Mouse (Mus musculus) MEL (cell line): ENCODE data around the gene Teddm1a. TPM values are rescaled to one million over a fixed set of nuclear protein-coding genes. Genes with fewer than 3 reads are reported as not detected.

Experiments used
- DNase-seq: peaks from one replicate; pipeline ENCODE4 v3.0.0; 2011; ENCODE audit warnings: low read depth, low spot score
- H3K27ac ChIP-seq: 2 replicates; pipeline ENCODE4 v1.5.1; 2012; ENCODE audit warnings: low read depth, mild to moderate bottlenecking, control low read depth, low read length, moderate library complexity; ENCODE audit not compliant: control insufficient read depth
- H3K27me3 ChIP-seq, 2 experiments: fragments of 150-350 bp in 1 of 2; sonication (generic) in 1 of 2; 2 replicates each; pipeline ENCODE4 v1.6.1; 2012; ENCODE audit warnings: low read length in 2 of 2, mild to moderate bottlenecking in 2 of 2, improper control_type of control experiment in 1 of 2, moderate library complexity in 1 of 2; ENCODE audit not compliant: insufficient read depth in 2 of 2, control insufficient read depth in 1 of 2
- H3K36me3 ChIP-seq, 2 experiments: 2 replicates each; pipeline ENCODE4 v1.6.1; 2012 to 2014; ENCODE audit warnings: low read length in 2 of 2, improper control_type of control experiment in 1 of 2, inconsistent platforms in 1 of 2, mild to moderate bottlenecking in 1 of 2; ENCODE audit not compliant: insufficient read depth in 2 of 2, control insufficient read depth in 1 of 2
- H3K4me1 ChIP-seq, 2 experiments: fragments of 150-350 bp in 1 of 2; sonication (generic) in 1 of 2; 2 replicates each; pipeline ENCODE4 v1.6.1; 2012; ENCODE audit warnings: low read length in 2 of 2, improper control_type of control experiment in 1 of 2, mild to moderate bottlenecking in 1 of 2; ENCODE audit not compliant: insufficient read depth in 2 of 2, control insufficient read depth in 1 of 2
- H3K4me3 ChIP-seq, 2 experiments: fragments of 150-350 bp in 1 of 2; sonication (generic) in 1 of 2; 2 replicates each; pipeline ENCODE4 v1.5.1; 2012; ENCODE audit warnings: low read depth in 2 of 2, low read length in 2 of 2, mild to moderate bottlenecking in 2 of 2, moderate library complexity in 2 of 2, control low read depth in 1 of 2, improper control_type of control experiment in 1 of 2; ENCODE audit not compliant: control insufficient read depth in 1 of 2, insufficient read depth in 1 of 2
- H3K79me2 ChIP-seq: 2 replicates; pipeline ENCODE4 v1.6.1; 2012; ENCODE audit warnings: mild to moderate bottlenecking, low read length, moderate library complexity; ENCODE audit not compliant: control insufficient read depth, poor library complexity, insufficient read depth
- H3K9ac ChIP-seq: 2 replicates; pipeline ENCODE4 v1.6.1; 2012; ENCODE audit warnings: low read depth, mild to moderate bottlenecking, control low read depth, low read length, moderate library complexity; ENCODE audit not compliant: control insufficient read depth, poor library complexity, severe bottlenecking
- H3K9me3 ChIP-seq: fragments of 150-350 bp; sonication (generic); replicated peaks from 2 replicates; pipeline ENCODE4 v1.6.1; 2012; ENCODE audit warnings: mild to moderate bottlenecking, low read length, improper control_type of control experiment, moderate library complexity; ENCODE audit not compliant: insufficient read depth
- CHD1 ChIP-seq: IDR thresholded peaks from 2 replicates; pipeline ENCODE4 v1.6.1; 2012; ENCODE audit warnings: low read depth, mild to moderate bottlenecking, inconsistent platforms, low read length, improper control_type of control experiment
- EP300 ChIP-seq, 2 experiments: IDR thresholded peaks; 2 replicates each; pipeline ENCODE4 v1.6.1; 2011; ENCODE audit warnings: improper control_type of control experiment in 2 of 2, low read length in 2 of 2, low read depth in 1 of 2, mild to moderate bottlenecking in 1 of 2
- ETS1 ChIP-seq: IDR thresholded peaks from 2 replicates; pipeline ENCODE4 v1.6.1; 2012; ENCODE audit warnings: low read depth, mild to moderate bottlenecking, inconsistent platforms, low read length, improper control_type of control experiment, moderate library complexity
- GABPA ChIP-seq: IDR thresholded peaks from 2 replicates; pipeline ENCODE4 v1.6.1; 2012; ENCODE audit warnings: low read depth, mild to moderate bottlenecking, inconsistent platforms, low read length, improper control_type of control experiment, moderate library complexity
- GATA1 ChIP-seq: IDR thresholded peaks from 2 replicates; pipeline ENCODE4 v1.6.1; 2011; ENCODE audit warnings: low read depth, low read length, improper control_type of control experiment
- MAFK ChIP-seq: IDR thresholded peaks from 2 replicates; pipeline ENCODE4 v1.6.1; 2011; ENCODE audit warnings: low read depth, mild to moderate bottlenecking, low read length, improper control_type of control experiment, borderline replicate concordance
- MYB ChIP-seq: IDR thresholded peaks from 2 replicates; pipeline ENCODE4 v1.6.1; 2011; ENCODE audit warnings: mild to moderate bottlenecking, low read depth, low read length, improper control_type of control experiment
- NELFE ChIP-seq: IDR thresholded peaks from 2 replicates; pipeline ENCODE4 v1.6.1; 2011; ENCODE audit warnings: low read depth, low read length, improper control_type of control experiment
- POLR2A ChIP-seq, 2 experiments: IDR thresholded peaks; 2 replicates each; pipeline ENCODE4 v1.6.1; 2011 to 2012; ENCODE audit warnings: low read length in 2 of 2, mild to moderate bottlenecking in 2 of 2, control low read depth in 1 of 2, improper control_type of control experiment in 1 of 2, low read depth in 1 of 2, moderate library complexity in 1 of 2; ENCODE audit not compliant: control insufficient read depth in 1 of 2, insufficient read depth in 1 of 2, poor library complexity in 1 of 2
- POLR2AphosphoS2 ChIP-seq: IDR thresholded peaks from 2 replicates; pipeline ENCODE4 v1.6.1; 2011; ENCODE audit warnings: low read length, improper control_type of control experiment
- POLR2AphosphoS5 ChIP-seq: IDR thresholded peaks from 2 replicates; pipeline ENCODE4 v1.6.1; 2012; ENCODE audit warnings: low read depth, borderline replicate concordance, mild to moderate bottlenecking, inconsistent platforms, low read length, moderate library complexity, mixed read lengths
- RAD21 ChIP-seq: IDR thresholded peaks from 2 replicates; pipeline ENCODE4 v1.6.1; 2011; ENCODE audit warnings: mild to moderate bottlenecking, low read depth, low read length, improper control_type of control experiment
- RCOR1 ChIP-seq: IDR thresholded peaks from 2 replicates; pipeline ENCODE4 v1.6.1; 2012; ENCODE audit warnings: low read depth, mild to moderate bottlenecking, inconsistent platforms, low read length, improper control_type of control experiment
- USF1 ChIP-seq: IDR thresholded peaks from 2 replicates; pipeline ENCODE4 v1.6.1; 2014; ENCODE audit warnings: low read depth, mild to moderate bottlenecking, inconsistent platforms, low read length, improper control_type of control experiment, moderate library complexity
- USF2 ChIP-seq, 2 experiments: IDR thresholded peaks; 2 replicates each; pipeline ENCODE4 v1.6.1; 2011 to 2012; ENCODE audit warnings: improper control_type of control experiment in 2 of 2, low read length in 2 of 2, borderline replicate concordance in 1 of 2, inconsistent platforms in 1 of 2, low read depth in 1 of 2, mild to moderate bottlenecking in 1 of 2; ENCODE audit not compliant: insufficient read depth in 1 of 2
- ZKSCAN1 ChIP-seq: IDR thresholded peaks from 2 replicates; pipeline ENCODE4 v1.6.1; 2012; ENCODE audit warnings: low read depth, mild to moderate bottlenecking, inconsistent platforms, low read length, improper control_type of control experiment, moderate library complexity
- ZMIZ1 ChIP-seq: IDR thresholded peaks from 2 replicates; pipeline ENCODE4 v1.6.1; 2012; ENCODE audit warnings: low read depth, mild to moderate bottlenecking, inconsistent platforms, low read length, improper control_type of control experiment, moderate library complexity
- ZNF384 ChIP-seq: IDR thresholded peaks from 2 replicates; pipeline ENCODE4 v1.6.1; 2012; ENCODE audit warnings: low read depth, mild to moderate bottlenecking, inconsistent platforms, low read length, improper control_type of control experiment
- polyA plus RNA-seq, 2 experiments: library from polyadenylated mRNA; stranded (reverse) in 1 of 2; unstranded in 1 of 2; fragments of >175 nt in 1 of 2; fragments of >200 nt in 1 of 2; gene quantifications; 2 replicates each; pipeline versions ENCODE4 v1.2.1 to v1.2.4; 2012; ENCODE audit warnings: low replicate concordance in 2 of 2, low read depth in 1 of 2; ENCODE audit not compliant: insufficient read length in 2 of 2, insufficient read depth in 1 of 2, missing spikeins in 1 of 2
- total RNA-seq: library from RNA; depleted of rRNA; stranded (reverse); fragments of 300-350 nt; gene quantifications from 2 replicates; pipeline ENCODE4 v1.2.3, GENCODE M21; 2012

Teddm1a gene
- total and polyA plus RNA-seq, 3 experiments: not detected

DNA sequence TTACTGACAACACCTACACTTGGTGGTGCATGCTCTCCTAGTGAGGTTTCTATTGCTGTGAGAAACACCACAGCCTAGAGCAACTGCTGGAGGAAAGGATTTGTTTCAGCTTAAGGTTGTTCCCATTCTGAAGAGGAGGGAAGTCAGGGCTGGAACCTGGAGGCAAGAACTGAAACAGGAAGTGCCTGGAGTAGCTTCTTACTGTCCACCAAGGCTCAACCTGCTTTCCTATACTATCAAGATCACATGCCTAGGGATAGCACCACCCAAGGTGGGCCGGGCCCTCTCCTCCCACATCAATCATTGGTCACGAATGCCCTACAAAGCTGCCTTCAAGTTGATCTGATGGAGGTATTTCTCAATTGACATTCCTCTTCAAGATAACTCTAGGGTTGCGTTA lies 30.1 kb downstream of the Teddm1a start:
- Histone ChIP-seq H3K9me3 (no peaks in the 10 kb centered on the region), H3K9ac (no peak overlapping the region), H3K36me3 (no peaks in the 10 kb centered on the region), H3K4me3 (no peak overlapping the region), H3K27me3 (no peaks in the 10 kb centered on the region), H3K27ac (no peak overlapping the region), H3K79me2 (no peaks in the 10 kb centered on the region), H3K4me1 (peaks cover 0 to 3% of the 10 kb centered on the region in 2 experiments; a peak in 1 of 4 replicates)
- DNase-seq: no peak
- no peak for TF ChIP-seq ETS1
- TF ChIP-seq MYB: no peak
- no peak for TF ChIP-seq POLR2AphosphoS2
- no peak for TF ChIP-seq POLR2A (IDR thresholded peaks at IDR 0.05; ENCODE audit: control insufficient read depth in 1 of 2, insufficient read depth in 1 of 2, low read depth in 1 of 2, low read length in 2 of 2, poor library complexity in 1 of 2)
- no peak for TF ChIP-seq GATA1
- TF ChIP-seq GABPA: no peak
- no peak for TF ChIP-seq EP300 (IDR thresholded peaks at IDR 0.05; ENCODE audit: low read depth in 1 of 2, low read length in 2 of 2)
- no peak for TF ChIP-seq USF1
- no peak for TF ChIP-seq USF2 (IDR thresholded peaks at IDR 0.05; ENCODE audit: borderline replicate concordance in 1 of 2, insufficient read depth in 1 of 2, low read depth in 1 of 2, low read length in 2 of 2)
- TF ChIP-seq RCOR1: no peak
- no peak for TF ChIP-seq NELFE
- TF ChIP-seq CHD1: no peak
- TF ChIP-seq RAD21: no peak
- no peak for TF ChIP-seq ZKSCAN1
- no peak for TF ChIP-seq MAFK
- TF ChIP-seq ZMIZ1: no peak
- TF ChIP-seq ZNF384: no peak
- no peak for TF ChIP-seq POLR2AphosphoS5

DNA sequence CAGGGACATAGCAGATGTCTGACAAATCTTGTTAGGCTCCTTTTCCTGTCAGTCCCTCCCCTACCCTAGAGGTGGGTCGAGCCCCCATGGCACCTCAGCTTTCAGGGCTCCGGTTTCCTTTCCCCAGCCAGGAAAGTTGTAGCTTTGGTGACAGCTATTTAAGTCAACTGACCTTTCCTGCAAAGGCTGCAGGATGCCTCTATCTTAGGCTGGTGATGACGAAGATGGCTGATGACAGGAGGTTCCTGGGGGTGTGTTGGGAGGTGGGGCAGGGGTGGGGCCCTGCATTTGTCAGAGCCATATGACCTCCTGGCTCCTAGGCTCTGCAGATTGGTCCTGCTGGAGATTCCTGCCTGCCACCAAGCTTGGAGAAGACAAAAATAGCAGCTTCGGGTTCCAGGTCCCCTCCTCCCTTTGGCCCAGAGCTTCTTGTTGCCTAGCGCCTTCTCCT lies 31.1 kb downstream of the Teddm1a start:
- H3K9ac ChIP-seq: no peak overlapping the region
- H3K9me3 ChIP-seq: no peaks in the 10 kb centered on the region
- H3K4me3 ChIP-seq: no peak overlapping the region
- DNase-seq: no peak
- H3K27ac ChIP-seq: no peak overlapping the region
- H3K36me3 ChIP-seq: no peaks in the 10 kb centered on the region
- peaks cover 0 to 3% of the 10 kb centered on the region in 2 experiments; a peak in 1 of 4 replicates for H3K4me1 ChIP-seq
- H3K27me3 ChIP-seq: no peaks in the 10 kb centered on the region
- H3K79me2 ChIP-seq: no peaks in the 10 kb centered on the region
- no peak for TF ChIP-seq MAFK
